Mouse (Mus musculus) stomach, embryonic 14.5 days (tissue): ENCODE results near the gene Tnc. TPM values are rescaled to one million over a fixed set of nuclear protein-coding genes. Genes with fewer than 3 reads are reported as not detected.

Source experiments
- ATAC-seq: fragments of 200-750 bp; cut with Nextera tagmentation; 2 replicates; pipeline ENCODE4 v1.8.0; 2017; ENCODE audit warnings: low read depth, moderate TSS enrichment; ENCODE audit not compliant: insufficient number of reproducible peaks, insufficient read depth, low FRiP score
- H3K27ac ChIP-seq: fragments of 300-500 bp; sonication (generic); 2 replicates; pipeline ENCODE4 v1.5.1; 2014; ENCODE audit warnings: mild to moderate bottlenecking, low read length, moderate library complexity, mixed read lengths
- H3K27me3 ChIP-seq: fragments of 300-500 bp; sonication (generic); 2 replicates; pipeline ENCODE4 v1.6.1; 2014; ENCODE audit warnings: low read length, control low read depth, mixed read lengths; ENCODE audit not compliant: control insufficient read depth, insufficient read depth
- H3K36me3 ChIP-seq: fragments of 300-500 bp; sonication (generic); 2 replicates; pipeline ENCODE4 v1.6.1; 2014; ENCODE audit warnings: mild to moderate bottlenecking, control low read depth, low read length, moderate library complexity, mixed read lengths; ENCODE audit not compliant: control insufficient read depth, insufficient read depth
- H3K4me1 ChIP-seq: fragments of 300-500 bp; sonication (generic); 2 replicates; pipeline ENCODE4 v1.6.1; 2014; ENCODE audit warnings: low read length, control low read depth, mixed read lengths; ENCODE audit not compliant: control insufficient read depth, insufficient read depth
- H3K4me2 ChIP-seq: fragments of 300-500 bp; sonication (generic); replicated peaks from 2 replicates; pipeline ENCODE4 v1.6.1; 2014; ENCODE audit warnings: low read depth, low read length, control low read depth
- H3K4me3 ChIP-seq: fragments of 300-500 bp; sonication (generic); 2 replicates; pipeline ENCODE4 v1.5.1; 2014; ENCODE audit warnings: low read depth, low read length, control low read depth
- H3K9ac ChIP-seq: fragments of 300-500 bp; sonication (generic); replicated peaks from 2 replicates; pipeline ENCODE4 v1.6.1; 2014; ENCODE audit warnings: low read depth, mild to moderate bottlenecking, control low read depth, low read length, moderate library complexity, mixed read lengths
- H3K9me3 ChIP-seq: fragments of 300-500 bp; sonication (generic); 2 replicates; pipeline ENCODE4 v1.6.1; 2016; ENCODE audit warnings: low read depth, low read length, control low read depth; ENCODE audit not compliant: control insufficient read depth
- WGBS: fragments of 180-500 bp; shearing (Covaris S2); extraction: QIAGEN DNeasy Blood & Tissue Kit; methylation state at CpG from one replicate; pipeline ENCODE4 v1.1.7; 2014; 5-methylcytosine and 5-hydroxymethylcytosine counted together
- polyA plus RNA-seq: library from polyadenylated mRNA; unstranded; fragments of >200 nt; fragmentation: Nextera tagmentation; extraction: Ambion mirVana; gene quantifications from 2 replicates; pipeline ENCODE4 v1.2.1, GENCODE M21; 2014

Gene Tnc
- polyA plus RNA-seq, 1 experiment from 2014 or later: 12.3 TPM

- 85% methylated on average over 6 of the region's 6 CpGs for WGBS
- Histone ChIP-seq H3K27me3 (no peaks in the 10 kb centered on the region; the same call in 1 of the 2 replicates), H3K4me2 (no peak overlapping the region), H3K4me1 (0 out of 2 replicates have a peak, but pooled peaks cover 6% of the 10 kb centered on the region), H3K27ac (no peak overlapping the region), H3K4me3 (no peak overlapping the region), H3K9ac (no peak overlapping the region), H3K36me3 (no peaks in the 10 kb centered on the region), H3K9me3 (no peaks in the 10 kb centered on the region)
- no peak for ATAC-seq
These were observed 3.4 kb downstream of the Tnc start for GRCm38 (mm10) chr4:64043371-64043770.

GRCm38 (mm10) chr4:64039091-64039490 is 7.7 kb downstream of the Tnc start:
- Histone ChIP-seq H3K36me3 (no peaks in the 10 kb centered on the region), H3K27me3 (no peaks in the 10 kb centered on the region), H3K27ac (no peak overlapping the region), H3K9me3 (no peaks in the 10 kb centered on the region), H3K4me2 (no peak overlapping the region), H3K9ac (no peak overlapping the region), H3K4me1 (no peaks in the 10 kb centered on the region), H3K4me3 (no peak overlapping the region)
- 72% methylated on average over 2 of the region's 2 CpGs for WGBS
- ATAC-seq: no peak

- Histone ChIP-seq H3K4me1 (no peaks in the 10 kb centered on the region), H3K36me3 (no peaks in the 10 kb centered on the region), H3K9me3 (no peaks in the 10 kb centered on the region), H3K27me3 (no peaks in the 10 kb centered on the region), H3K9ac (no peak overlapping the region), H3K27ac (no peak overlapping the region), H3K4me2 (no peak overlapping the region), H3K4me3 (no peak overlapping the region)
- ATAC-seq: no peak
- WGBS: 49% methylated on average over 2 of the region's 2 CpGs
These were observed 9.3 kb downstream of the Tnc start for GRCm38 (mm10) chr4:64037513-64037912.

DNA sequence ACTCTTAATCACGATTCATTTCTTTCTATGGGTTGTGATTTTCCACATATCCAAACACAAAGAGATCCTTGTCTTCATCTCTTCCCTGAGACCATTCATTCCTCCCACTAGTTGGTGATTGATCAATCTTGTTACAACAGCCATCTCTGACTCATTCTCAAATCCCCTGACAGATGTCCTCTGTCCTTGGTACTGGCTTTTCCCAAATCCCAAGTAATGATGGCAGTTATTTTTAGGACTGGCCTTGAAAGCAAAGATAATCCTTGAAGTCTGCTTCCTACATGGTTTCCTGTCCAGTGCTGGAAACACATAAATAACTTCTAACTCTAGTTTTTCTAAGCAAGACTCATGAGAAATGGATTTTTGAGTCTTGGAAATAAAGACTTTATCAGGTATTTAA is 12.1 kb downstream of the Tnc start:
- Histone ChIP-seq H3K36me3 (no peaks in the 10 kb centered on the region), H3K4me1 (no peaks in the 10 kb centered on the region), H3K9ac (no peak overlapping the region), H3K27me3 (no peaks in the 10 kb centered on the region), H3K4me3 (no peak overlapping the region), H3K27ac (no peak overlapping the region), H3K9me3 (no peaks in the 10 kb centered on the region), H3K4me2 (no peak overlapping the region)
- 70% methylated on average over 1 of the region's 1 CpGs for WGBS
- ATAC-seq: no peak

- 56% methylated on average over 2 of the region's 2 CpGs for WGBS
- Histone ChIP-seq H3K9ac (no peak overlapping the region), H3K27ac (no peak overlapping the region), H3K4me1 (no peaks in the 10 kb centered on the region), H3K27me3 (no peaks in the 10 kb centered on the region), H3K4me2 (no peak overlapping the region), H3K9me3 (no peaks in the 10 kb centered on the region), H3K4me3 (no peak overlapping the region), H3K36me3 (no peaks in the 10 kb centered on the region)
- no peak for ATAC-seq
These were observed 13.6 kb downstream of the Tnc start for GRCm38 (mm10) chr4:64033191-64033590.

- WGBS: 38% methylated on average over 1 of the region's 1 CpGs
These were observed 17.3 kb downstream of the Tnc start for GRCm38 (mm10) chr4:64029486-64029885.

DNA sequence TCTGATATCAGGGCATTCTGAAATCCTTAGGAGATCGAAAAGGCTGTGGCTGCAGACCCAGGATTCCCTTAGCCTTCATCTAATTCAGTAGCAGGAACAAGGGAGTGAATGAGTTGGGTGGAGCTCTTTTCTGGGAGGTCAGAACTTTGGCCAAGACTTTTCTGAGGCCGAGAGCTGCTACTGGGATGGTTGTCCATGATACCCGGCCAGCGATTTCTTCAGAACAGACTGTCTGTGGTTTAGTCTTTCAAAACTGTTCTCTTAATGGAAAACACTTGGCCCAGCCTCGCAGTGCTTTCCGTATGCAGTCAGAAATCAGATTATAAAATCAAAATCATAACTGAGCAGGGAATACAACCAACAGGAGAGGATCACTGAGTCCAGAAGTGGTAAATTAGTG is 21.2 kb downstream of the Tnc start:
- no peaks in the 10 kb centered on the region for H3K36me3 ChIP-seq
- no peaks in the 10 kb centered on the region for H3K9me3 ChIP-seq
- 88% methylated on average over 6 of the region's 6 CpGs for WGBS
- no peak overlapping the region for H3K27ac ChIP-seq
- H3K4me2 ChIP-seq: no peak overlapping the region
- H3K9ac ChIP-seq: no peak overlapping the region
- no peak overlapping the region for H3K4me3 ChIP-seq
- H3K4me1 ChIP-seq: no peaks in the 10 kb centered on the region
- no peak for ATAC-seq
- H3K27me3 ChIP-seq: no peaks in the 10 kb centered on the region

More at GRCm38 (mm10) chr4:64029486-64029885, 17.3 kb downstream of the Tnc start:
- no peak overlapping the region for H3K4me3 ChIP-seq
- no peak for ATAC-seq
- no peaks in the 10 kb centered on the region for H3K4me1 ChIP-seq
- H3K9me3 ChIP-seq: no peaks in the 10 kb centered on the region
- no peak overlapping the region for H3K27ac ChIP-seq
- no peak overlapping the region for H3K4me2 ChIP-seq
- no peak overlapping the region for H3K9ac ChIP-seq
- no peaks in the 10 kb centered on the region for H3K27me3 ChIP-seq
- no peaks in the 10 kb centered on the region for H3K36me3 ChIP-seq

GRCm38 (mm10) chr4:64024041-64024779 is 22.6 kb downstream of the Tnc start:
- no peaks in the 10 kb centered on the region for H3K4me1 ChIP-seq
- H3K9me3 ChIP-seq: no peaks in the 10 kb centered on the region
- H3K27ac ChIP-seq: no peak overlapping the region
- H3K36me3 ChIP-seq: no peaks in the 10 kb centered on the region
- H3K9ac ChIP-seq: no peak overlapping the region
- no peak overlapping the region for H3K4me2 ChIP-seq
- no peaks in the 10 kb centered on the region for H3K27me3 ChIP-seq
- ATAC-seq: no peak
- 51% methylated on average over 4 of the region's 4 CpGs for WGBS
- H3K4me3 ChIP-seq: no peak overlapping the region
